Mouse (Mus musculus): Measurements from ENCODE around the gene 1700019N19Rik.

The 1700019N19Rik gene

GRCm38 (mm10) chr19:58815179-58815922 lies 21.1 kb upstream of the 1700019N19Rik start:
- in situ Hi-C loops (cut with MboI; ENCODE audit: low pct_unique_long_range_greater_than_20kb in 1 of 2, low sequenced_read_pairs in 2 of 2, unreplicated experiment in 1 of 2), result loop anchor here in 1 of 2 experiments (25.0 kb wide), 1 partner anchor 397 kb away; the partner anchor contains the start of gene Kcnk18

GRCm38 (mm10) chr19:58810536-58810935 lies 16.3 kb upstream of the 1700019N19Rik start:
- in situ Hi-C loops (cut with MboI; ENCODE audit: low pct_unique_long_range_greater_than_20kb in 1 of 2, low sequenced_read_pairs in 2 of 2, unreplicated experiment in 1 of 2), result loop anchor here in 1 of 2 experiments (25.0 kb wide), 1 partner anchor 402 kb away; the partner anchor contains the start of gene Kcnk18

DNA sequence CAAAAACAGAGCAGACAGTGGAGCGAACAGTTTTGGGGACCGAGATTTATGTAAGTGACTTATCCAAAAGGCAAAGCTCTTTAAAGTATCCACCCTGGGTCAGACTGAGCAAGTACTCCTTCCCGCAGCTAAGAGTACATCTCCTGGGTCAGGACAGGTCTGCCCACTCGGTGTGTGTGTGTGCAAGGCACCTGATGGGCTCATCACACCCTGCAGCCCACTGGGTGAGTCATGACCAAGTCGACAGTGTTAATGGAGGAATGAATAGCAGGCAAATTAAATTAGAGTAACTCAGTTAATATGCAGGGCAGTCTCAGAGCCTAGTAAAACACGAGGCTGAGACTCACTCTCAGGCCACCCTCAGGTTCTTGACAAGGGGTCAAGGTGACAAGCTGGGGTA lies 14.6 kb upstream of the 1700019N19Rik start:
- in situ Hi-C loops (cut with MboI; ENCODE audit: low pct_unique_long_range_greater_than_20kb in 1 of 2, low sequenced_read_pairs in 2 of 2, unreplicated experiment in 1 of 2), result loop anchor here in 1 of 2 experiments (10.0 to 25.0 kb wide), 2 partner anchors 96 to 403 kb away; partner anchors contain the start of gene Kcnk18

DNA sequence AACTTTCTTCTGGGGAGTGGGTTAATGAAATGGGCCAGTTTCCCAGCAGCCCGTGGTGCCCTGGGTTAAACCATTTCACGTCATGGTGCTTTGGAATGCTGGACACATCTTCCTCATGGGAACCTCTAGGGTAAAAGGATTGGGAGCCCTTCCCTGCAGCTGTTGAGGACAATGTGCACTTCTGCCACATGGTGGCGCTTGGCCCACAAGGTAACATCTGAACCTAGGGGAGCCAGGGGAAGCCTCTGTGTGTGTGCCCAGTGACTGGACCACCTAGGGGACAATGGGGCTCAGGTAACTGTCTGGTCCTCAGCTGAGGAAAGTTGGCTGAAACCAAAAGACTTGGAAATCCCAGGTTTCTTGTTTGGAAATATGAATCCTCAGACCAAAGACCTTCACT lies 12.1 kb upstream of the 1700019N19Rik start:
- in situ Hi-C loops (cut with MboI; ENCODE audit: low pct_unique_long_range_greater_than_20kb in 1 of 2, low sequenced_read_pairs in 2 of 2, unreplicated experiment in 1 of 2), result loop anchor here in 1 of 2 experiments (10.0 to 25.0 kb wide), 2 partner anchors 98 to 406 kb away; partner anchors contain the start of gene Kcnk18

DNA sequence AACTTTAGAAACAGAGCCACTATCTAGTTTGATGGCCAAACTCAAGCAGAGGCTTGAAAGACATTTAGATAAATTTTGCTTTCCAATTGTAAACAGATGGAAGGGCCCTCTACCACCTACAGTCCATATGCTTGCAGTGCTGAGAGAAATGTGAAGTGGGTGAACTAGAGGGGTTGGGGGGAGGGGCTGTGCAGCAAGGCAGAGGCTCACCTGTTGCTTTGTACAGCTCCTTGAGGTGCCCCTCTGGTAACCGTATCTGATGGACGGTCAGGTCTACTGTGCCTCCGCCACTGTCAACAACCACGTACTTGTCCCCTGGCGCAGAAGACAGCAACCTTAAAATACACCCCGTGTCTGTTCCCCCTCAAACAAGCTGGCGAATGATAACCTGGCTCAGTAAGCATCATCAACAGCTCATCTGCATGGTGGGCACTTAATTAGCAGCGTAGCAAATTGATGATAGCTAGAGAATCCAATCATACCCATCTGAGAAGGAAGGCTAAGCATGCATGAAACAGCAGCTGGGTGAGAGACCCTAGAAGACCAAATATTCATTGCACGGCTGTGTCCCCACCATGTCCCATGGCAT lies 11.0 kb upstream of the 1700019N19Rik start:
- in situ Hi-C loops (cut with MboI; ENCODE audit: low pct_unique_long_range_greater_than_20kb in 1 of 2, low sequenced_read_pairs in 2 of 2, unreplicated experiment in 1 of 2), result loop anchor here in 1 of 2 experiments (10.0 to 25.0 kb wide), 2 partner anchors 100 to 407 kb away; partner anchors contain the start of gene Kcnk18

GRCm38 (mm10) chr19:58795114-58795669 lies 931 bp upstream of the 1700019N19Rik start:
- in situ Hi-C loops (cut with MboI; ENCODE audit: low pct_unique_long_range_greater_than_20kb in 1 of 2, low sequenced_read_pairs in 2 of 2, unreplicated experiment in 1 of 2), result no loop called here

- in situ Hi-C loops (cut with MboI; ENCODE audit: low pct_unique_long_range_greater_than_20kb in 1 of 2, low sequenced_read_pairs in 2 of 2, unreplicated experiment in 1 of 2), result no loop called here
Measured at GRCm38 (mm10) chr19:58789194-58789593, 5.1 kb downstream of the 1700019N19Rik start.

GRCm38 (mm10) chr19:58783938-58784337 lies 10.3 kb downstream of the 1700019N19Rik start:
- in situ Hi-C loops (cut with MboI; ENCODE audit: low pct_unique_long_range_greater_than_20kb in 1 of 2, low sequenced_read_pairs in 2 of 2, unreplicated experiment in 1 of 2), result no loop called here

DNA sequence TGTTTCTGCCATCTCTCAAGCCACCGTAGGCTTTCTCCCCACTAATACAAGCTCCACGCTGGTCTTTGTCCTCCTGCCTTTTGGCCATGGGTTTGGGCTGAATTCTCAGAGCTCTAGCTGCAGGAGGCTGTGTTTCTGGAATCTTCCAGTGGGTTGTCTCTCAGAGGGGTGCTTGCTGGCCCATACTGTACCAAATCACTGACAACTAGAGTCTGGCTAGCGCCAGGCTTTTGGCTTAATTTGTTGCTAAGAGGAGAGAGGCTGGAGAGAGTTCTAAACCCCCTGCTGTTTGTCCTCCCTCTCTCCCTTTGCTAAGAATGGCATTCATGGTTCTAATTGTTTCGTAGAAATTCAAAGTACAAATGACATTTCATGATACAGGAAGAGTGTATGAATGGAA lies 12.7 kb downstream of the 1700019N19Rik start:
- in situ Hi-C loops (cut with MboI; ENCODE audit: low pct_unique_long_range_greater_than_20kb in 1 of 2, low sequenced_read_pairs in 2 of 2, unreplicated experiment in 1 of 2), result no loop called here

DNA sequence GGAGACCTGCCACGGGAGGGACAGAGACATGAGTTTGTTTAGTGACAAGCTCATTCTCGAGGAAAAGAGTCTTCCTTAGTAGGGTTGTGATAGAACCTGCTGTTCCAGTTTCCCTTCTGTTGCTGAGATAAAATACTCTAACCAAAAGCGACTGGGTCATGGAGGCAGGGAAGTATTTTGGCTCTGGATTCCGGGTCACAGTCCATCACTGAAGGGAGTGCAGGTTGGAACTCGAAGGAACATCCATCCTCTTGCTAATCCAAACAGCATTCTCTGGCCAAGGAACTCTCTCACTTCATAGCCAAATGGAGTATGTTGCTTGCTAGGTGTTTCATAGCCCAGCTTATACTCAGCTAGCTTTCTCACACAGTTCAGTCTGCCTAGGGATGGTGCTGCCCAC lies 17.8 kb downstream of the 1700019N19Rik start:
- in situ Hi-C loops (cut with MboI; ENCODE audit: low pct_unique_long_range_greater_than_20kb in 1 of 2, low sequenced_read_pairs in 2 of 2, unreplicated experiment in 1 of 2), result no loop called here

GRCm38 (mm10) chr19:58767329-58767728 lies 26.9 kb downstream of the 1700019N19Rik start:
- in situ Hi-C loops (cut with MboI; ENCODE audit: low pct_unique_long_range_greater_than_20kb in 1 of 2, low sequenced_read_pairs in 2 of 2, unreplicated experiment in 1 of 2), result no loop called here

GRCm38 (mm10) chr19:58762848-58763541 lies 31.3 kb downstream of the 1700019N19Rik start:
- in situ Hi-C loops (cut with MboI; ENCODE audit: low pct_unique_long_range_greater_than_20kb in 1 of 2, low sequenced_read_pairs in 2 of 2, unreplicated experiment in 1 of 2), result no loop called here

GRCm38 (mm10) chr19:58762316-58762715 lies 31.9 kb downstream of the 1700019N19Rik start:
- in situ Hi-C loops (cut with MboI; ENCODE audit: low pct_unique_long_range_greater_than_20kb in 1 of 2, low sequenced_read_pairs in 2 of 2, unreplicated experiment in 1 of 2), result no loop called here

GRCm38 (mm10) chr19:58759423-58759822 lies 34.8 kb downstream of the 1700019N19Rik start, which contains the start of gene Pnliprp2:
Pnliprp2 (plus strand) TSS chr19:58759719.
- in situ Hi-C loops (cut with MboI; ENCODE audit: low pct_unique_long_range_greater_than_20kb in 1 of 2, low sequenced_read_pairs in 2 of 2, unreplicated experiment in 1 of 2), result no loop called here

GRCm38 (mm10) chr19:58758871-58759270 lies 35.4 kb downstream of the 1700019N19Rik start:
- in situ Hi-C loops (cut with MboI; ENCODE audit: low pct_unique_long_range_greater_than_20kb in 1 of 2, low sequenced_read_pairs in 2 of 2, unreplicated experiment in 1 of 2), result no loop called here

GRCm38 (mm10) chr19:58751504-58751903 lies 42.8 kb downstream of the 1700019N19Rik start:
- in situ Hi-C loops (cut with MboI; ENCODE audit: low pct_unique_long_range_greater_than_20kb in 1 of 2, low sequenced_read_pairs in 2 of 2, unreplicated experiment in 1 of 2), result no loop called here

DNA sequence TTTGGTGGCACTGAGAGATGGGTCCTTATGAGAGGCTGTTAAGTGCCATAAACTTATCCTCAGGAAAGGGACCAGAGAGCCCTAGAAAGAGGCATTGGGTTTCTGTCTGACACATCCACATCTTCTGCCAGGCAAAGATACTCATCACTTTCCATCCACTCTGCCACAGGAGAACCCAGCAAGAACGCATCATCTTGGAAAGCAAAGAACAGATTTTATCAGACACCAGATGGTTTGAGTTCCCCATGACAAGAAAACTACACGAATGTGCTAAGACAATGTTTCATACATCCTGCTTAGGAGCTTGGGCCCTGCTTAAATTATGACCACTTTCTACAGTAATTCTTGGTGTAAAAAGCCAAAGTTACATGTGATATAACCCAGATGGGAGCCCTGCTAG lies 43.4 kb downstream of the 1700019N19Rik start:
- in situ Hi-C loops (cut with MboI; ENCODE audit: low pct_unique_long_range_greater_than_20kb in 1 of 2, low sequenced_read_pairs in 2 of 2, unreplicated experiment in 1 of 2), result no loop called here

- in situ Hi-C loops (cut with MboI; ENCODE audit: low pct_unique_long_range_greater_than_20kb in 1 of 2, low sequenced_read_pairs in 2 of 2, unreplicated experiment in 1 of 2), result no loop called here
Measured at GRCm38 (mm10) chr19:58747498-58748000, 46.7 kb downstream of the 1700019N19Rik start.
